Mouse (Mus musculus): ENCODE results near the gene Mef2a. TPM values are rescaled to one million over a fixed set of nuclear protein-coding genes. Genes with fewer than 3 reads are reported as not detected.
A peak's percentile ranks its signal among the peaks of the same experiment; 100 is the strongest.

The Mef2a gene
- polyA plus RNA-seq, 1 experiment: 45.3 TPM

- no peak for DNase-seq (ENCODE audit: low read depth)
These were observed 127.4 kb downstream of the Mef2a start for GRCm38 (mm10) chr7:67245255-67245654.

- no peak for DNase-seq (ENCODE audit: low read depth)
These were observed 128.8 kb downstream of the Mef2a start for GRCm38 (mm10) chr7:67243894-67244282.

- no peak for DNase-seq (ENCODE audit: low read depth)
These were observed 129.4 kb downstream of the Mef2a start for GRCm38 (mm10) chr7:67243121-67243893.

GRCm38 (mm10) chr7:67241969-67242368, 130.7 kb downstream of the Mef2a start:
- no peak for DNase-seq (ENCODE audit: low read depth)

GRCm38 (mm10) chr7:67237752-67238151, 134.9 kb downstream of the Mef2a start:
- DNase-seq (ENCODE audit: low read depth): no peak

GRCm38 (mm10) chr7:67236351-67236750, 136.3 kb downstream of the Mef2a start:
- DNase-seq (ENCODE audit: low read depth): no peak

- DNase-seq (ENCODE audit: low read depth): no peak
These were observed 137.9 kb downstream of the Mef2a start for GRCm38 (mm10) chr7:67234797-67235196.

- no peak for DNase-seq (ENCODE audit: low read depth)
These were observed 140.2 kb downstream of the Mef2a start for GRCm38 (mm10) chr7:67232504-67232903.

- no peak for DNase-seq (ENCODE audit: low read depth)
These were observed 142.0 kb downstream of the Mef2a start for GRCm38 (mm10) chr7:67230640-67231140.

GRCm38 (mm10) chr7:67230221-67230620, 142.4 kb downstream of the Mef2a start:
- no peak for DNase-seq (ENCODE audit: low read depth)

- DNase-seq (ENCODE audit: low read depth): no peak
These were observed 143.0 kb downstream of the Mef2a start for GRCm38 (mm10) chr7:67229701-67230100.

- DNase-seq (ENCODE audit: low read depth): no peak
These were observed 143.6 kb downstream of the Mef2a start for GRCm38 (mm10) chr7:67228891-67229602.

- no peak for DNase-seq (ENCODE audit: low read depth)
These were observed 144.3 kb downstream of the Mef2a start for GRCm38 (mm10) chr7:67228390-67228789.

GRCm38 (mm10) chr7:67227538-67227937, 145.1 kb downstream of the Mef2a start:
- no peak for DNase-seq (ENCODE audit: low read depth)

- DNase-seq (ENCODE audit: low read depth): no peak
These were observed 146.6 kb downstream of the Mef2a start for GRCm38 (mm10) chr7:67225943-67226625.

- DNase-seq (ENCODE audit: low read depth): peak; percentile 44
These were observed 150.3 kb downstream of the Mef2a start, which contains the start of gene Lysmd4 for GRCm38 (mm10) chr7:67222220-67222862. Gene Lysmd4 (plus strand): TSS chr7:67222544.

- no peak for DNase-seq (ENCODE audit: low read depth)
These were observed 155.6 kb downstream of the Mef2a start for GRCm38 (mm10) chr7:67217025-67217424.

- DNase-seq (ENCODE audit: low read depth): no peak
These were observed 156.3 kb downstream of the Mef2a start for GRCm38 (mm10) chr7:67216351-67216750.

GRCm38 (mm10) chr7:67213589-67213988, 159.1 kb downstream of the Mef2a start:
- no peak for DNase-seq (ENCODE audit: low read depth)

GRCm38 (mm10) chr7:67211971-67212370, 160.7 kb downstream of the Mef2a start:
- DNase-seq (ENCODE audit: low read depth): no peak

GRCm38 (mm10) chr7:67211341-67211740, 161.3 kb downstream of the Mef2a start:
- no peak for DNase-seq (ENCODE audit: low read depth)

Measured in gonadal fat pad, adult 2 months (tissue).